Mouse (Mus musculus): Measurements from ENCODE around the gene Sult2b1. TPM values are rescaled to one million over a fixed set of nuclear protein-coding genes. Genes with fewer than 3 reads are reported as not detected.

The Sult2b1 gene
- total RNA-seq, 4 experiments from 2014 or later, result 0.52 to 4.5 (median 1.8) TPM

DNA sequence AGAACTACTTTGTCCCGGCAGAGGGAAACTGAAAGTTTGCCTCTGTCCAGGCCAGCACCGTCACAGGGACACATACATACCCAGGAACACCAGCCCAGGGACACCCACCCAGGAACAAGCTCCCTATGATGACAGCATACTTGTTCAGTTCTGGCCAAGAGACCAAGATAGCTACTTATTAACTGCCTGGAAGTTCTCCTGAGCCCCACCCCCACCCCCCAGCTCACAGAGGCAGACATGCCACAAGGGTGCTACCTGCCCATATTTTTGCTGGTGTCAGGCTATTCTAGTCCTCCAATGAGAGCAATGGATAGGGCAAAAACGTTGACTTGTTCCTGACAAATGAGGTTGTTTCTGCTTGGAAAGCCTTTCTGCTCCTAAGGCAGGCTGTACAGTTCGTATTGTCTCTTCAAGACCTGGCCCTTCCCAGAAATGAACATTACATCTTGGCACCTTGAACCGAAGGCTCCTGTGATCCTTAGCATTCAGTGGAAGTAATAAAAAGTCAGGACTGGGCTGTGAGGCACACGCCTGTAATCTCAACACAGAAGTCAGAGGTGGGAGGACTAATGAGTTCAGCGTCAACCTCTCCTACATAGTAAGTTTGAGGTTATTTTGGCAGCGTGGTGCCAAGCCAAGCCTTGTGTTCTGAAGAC, 13.9 kb downstream of the Sult2b1 start:
- no peak for DNase-seq

GRCm38 (mm10) chr7:45767500-45767899, 17.0 kb downstream of the Sult2b1 start:
- DNase-seq, result no peak

DNA sequence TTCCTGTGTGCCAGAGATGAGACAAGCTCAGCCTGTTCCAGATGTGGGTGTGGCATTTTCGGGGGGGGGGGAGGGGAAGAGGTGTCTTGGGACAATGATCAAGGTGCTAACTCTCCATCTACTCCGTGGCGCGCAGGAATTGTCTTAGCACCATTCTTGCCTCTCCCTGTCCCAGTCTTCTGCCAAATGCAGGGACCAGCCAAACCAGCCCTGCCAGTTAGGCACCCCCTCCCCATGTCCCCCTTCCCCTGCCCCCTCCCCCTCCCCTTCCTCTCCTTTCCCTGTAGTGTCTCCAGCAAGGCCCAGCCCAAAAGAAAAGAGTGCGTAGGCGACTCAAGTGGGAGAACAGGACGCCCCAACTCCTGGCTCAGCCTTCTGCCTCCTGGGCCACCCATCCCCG, 17.7 kb downstream of the Sult2b1 start:
- DNase-seq, result no peak

GRCm38 (mm10) chr7:45765995-45766394, 18.5 kb downstream of the Sult2b1 start:
- DNase-seq, result no peak

DNA sequence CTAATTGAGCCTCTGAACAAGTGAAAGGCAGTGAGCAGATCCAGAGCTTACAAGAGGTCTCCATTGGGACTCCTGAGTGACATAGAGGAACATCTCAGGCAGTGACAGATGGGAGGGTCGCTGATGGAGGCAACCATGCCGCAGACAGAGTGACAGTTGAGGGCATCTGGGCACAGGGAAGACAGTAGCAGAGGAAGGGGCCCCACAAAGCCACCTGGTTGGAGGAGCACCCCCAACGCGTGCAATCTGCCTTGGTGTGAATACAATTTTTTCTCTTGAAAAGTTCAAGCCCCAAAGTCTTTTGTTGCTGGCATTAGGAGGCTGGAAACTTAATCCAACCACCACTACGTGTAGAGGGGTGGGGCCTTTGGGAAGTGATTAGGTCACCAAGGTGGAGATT, 24.3 kb downstream of the Sult2b1 start:
- DNase-seq, result no peak

GRCm38 (mm10) chr7:45759400-45759799, 25.1 kb downstream of the Sult2b1 start:
- DNase-seq, result no peak

DNA sequence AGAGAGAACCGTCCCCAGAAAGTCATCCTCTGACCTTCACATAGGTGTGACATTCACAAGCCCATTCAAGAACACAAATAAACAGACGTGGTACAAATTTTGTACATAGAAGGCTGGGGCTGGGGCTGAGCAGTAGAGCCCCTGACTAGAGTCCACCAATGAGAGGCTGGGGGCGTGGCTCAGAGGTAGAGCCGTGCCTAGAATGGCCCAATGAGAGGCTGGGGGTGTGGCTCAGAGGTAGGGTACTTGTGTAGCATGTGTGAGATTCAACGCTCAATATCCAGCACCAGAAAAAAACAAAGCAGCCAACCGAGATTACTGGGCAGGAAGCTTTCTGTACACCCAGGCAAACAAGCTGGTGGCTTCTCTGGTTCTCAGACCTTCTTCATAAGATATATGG, 28.8 kb downstream of the Sult2b1 start:
- no peak for DNase-seq

- DNase-seq, result no peak
Measured at GRCm38 (mm10) chr7:45750162-45750561, 34.3 kb downstream of the Sult2b1 start.

GRCm38 (mm10) chr7:45749401-45749800, 35.1 kb downstream of the Sult2b1 start:
- no peak for DNase-seq

GRCm38 (mm10) chr7:45748110-45748509, 36.4 kb downstream of the Sult2b1 start:
- no peak for DNase-seq

DNA sequence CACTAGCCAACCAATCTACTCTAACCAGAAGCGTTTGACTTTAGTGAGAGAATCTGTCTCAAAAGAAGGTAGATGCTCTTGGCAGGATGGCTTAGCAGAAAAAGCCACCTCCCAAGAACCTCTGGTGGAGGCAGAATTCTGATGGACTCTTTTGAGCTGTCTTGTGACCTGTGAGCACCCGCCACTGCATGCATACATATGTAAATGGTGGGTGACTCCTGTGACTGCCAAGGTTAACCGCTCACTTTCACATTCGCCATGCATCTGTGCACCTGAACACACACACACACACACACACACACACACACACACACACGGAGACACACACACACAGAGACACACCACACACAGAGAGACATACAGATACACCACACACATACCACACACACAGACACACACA, 37.0 kb downstream of the Sult2b1 start:
- no peak for DNase-seq

DNA sequence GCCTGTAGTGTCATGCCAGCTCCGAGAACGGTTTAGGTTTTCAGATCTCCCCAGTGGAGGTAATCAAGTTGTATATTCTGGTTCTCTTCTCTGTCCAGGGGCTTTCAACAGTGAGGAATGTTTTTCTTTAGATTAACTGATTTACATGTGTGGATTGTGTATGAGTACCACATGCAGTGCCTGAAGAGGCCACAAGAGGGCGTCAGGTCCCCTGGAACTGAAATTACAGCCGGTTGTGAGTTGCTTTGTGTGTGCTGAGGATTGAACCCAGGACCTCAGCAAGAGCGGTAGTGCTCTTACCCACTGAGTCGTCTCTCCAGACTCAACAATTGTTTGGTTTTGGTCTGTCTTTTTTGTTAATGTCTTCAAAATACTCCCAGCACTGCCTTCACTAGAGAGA, 38.0 kb downstream of the Sult2b1 start:
- DNase-seq, result no peak

DNA sequence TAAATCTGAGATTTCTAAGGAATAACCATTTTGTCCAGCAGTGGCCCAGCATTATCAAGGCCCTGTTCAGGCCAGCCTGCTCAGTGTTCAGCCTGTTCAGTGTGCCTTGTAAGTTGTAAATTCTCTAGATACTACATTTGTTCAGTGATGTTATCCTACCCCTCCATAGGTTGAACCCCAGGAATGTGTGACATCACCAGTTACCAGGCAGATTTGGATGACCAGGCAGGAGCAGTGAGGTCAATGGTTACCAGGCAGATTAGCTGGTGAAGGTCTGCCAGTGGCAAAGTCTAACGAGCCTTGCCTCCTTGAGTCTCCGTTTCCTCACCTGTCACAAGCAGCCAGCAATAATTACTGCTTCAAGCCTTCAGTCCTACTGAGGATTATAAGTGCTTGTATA, 40.1 kb downstream of the Sult2b1 start:
- no peak for DNase-seq

DNA sequence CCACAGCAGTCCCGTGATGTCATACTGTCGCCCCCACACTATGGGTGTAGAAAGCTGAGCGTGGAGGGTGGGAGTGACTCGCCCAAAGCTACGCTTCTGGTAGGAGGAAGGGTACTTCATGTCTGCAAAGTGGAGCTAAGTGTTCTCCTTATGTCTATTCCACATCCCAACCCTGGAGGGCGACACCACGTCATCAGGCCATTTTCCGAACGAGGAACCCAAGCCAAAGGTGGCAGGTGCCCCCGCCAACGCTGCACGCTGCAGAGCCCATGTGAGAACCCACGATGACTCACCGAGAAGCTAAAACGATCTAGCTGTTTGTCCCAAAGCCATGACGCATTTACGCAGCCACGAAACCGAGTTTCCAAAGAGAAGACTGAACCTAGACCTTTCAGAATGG, 42.1 kb downstream of the Sult2b1 start:
- no peak for DNase-seq

DNA sequence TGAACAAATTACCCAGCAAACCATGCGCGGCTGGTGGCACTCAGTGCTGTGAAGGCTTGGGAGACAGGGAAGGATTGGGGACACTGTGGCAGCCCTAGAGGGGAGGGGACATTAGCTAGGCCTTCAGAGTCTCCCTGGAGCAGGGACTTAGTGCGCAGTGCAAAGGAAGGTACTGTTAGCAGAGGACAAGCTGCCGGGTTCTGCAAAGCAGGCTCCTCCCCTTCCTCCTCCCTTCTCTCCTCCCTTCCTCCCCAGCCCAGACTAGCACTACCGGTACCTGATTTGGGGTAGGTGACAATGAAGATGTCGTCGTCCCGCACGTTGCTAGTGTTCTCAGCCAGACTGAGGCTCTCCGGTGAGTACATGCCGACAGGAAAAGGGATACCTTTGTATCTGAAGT, 42.7 kb downstream of the Sult2b1 start:
- no peak for DNase-seq

DNA sequence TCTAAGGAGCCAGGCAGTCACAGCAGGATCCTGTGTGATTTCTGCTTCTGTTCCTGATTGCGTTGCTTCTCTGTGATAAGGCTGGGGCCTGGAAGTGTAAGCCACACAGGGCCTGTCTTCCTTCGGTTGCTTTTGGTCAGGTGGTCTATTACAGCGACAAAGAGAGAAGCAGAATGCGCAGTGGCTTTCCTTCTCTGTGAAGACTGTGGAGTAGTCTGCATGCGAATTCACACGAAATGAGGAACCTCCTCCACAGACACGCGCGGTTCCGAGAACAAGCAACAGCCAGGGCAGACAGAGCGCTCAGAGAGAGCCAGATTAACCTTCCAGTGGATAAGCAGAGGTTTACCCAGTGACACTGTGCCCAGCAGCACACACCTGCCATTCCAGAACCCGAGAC, 43.2 kb downstream of the Sult2b1 start:
- no peak for DNase-seq

GRCm38 (mm10) chr7:45739820-45740219, 44.6 kb downstream of the Sult2b1 start:
- DNase-seq, result no peak

DNA sequence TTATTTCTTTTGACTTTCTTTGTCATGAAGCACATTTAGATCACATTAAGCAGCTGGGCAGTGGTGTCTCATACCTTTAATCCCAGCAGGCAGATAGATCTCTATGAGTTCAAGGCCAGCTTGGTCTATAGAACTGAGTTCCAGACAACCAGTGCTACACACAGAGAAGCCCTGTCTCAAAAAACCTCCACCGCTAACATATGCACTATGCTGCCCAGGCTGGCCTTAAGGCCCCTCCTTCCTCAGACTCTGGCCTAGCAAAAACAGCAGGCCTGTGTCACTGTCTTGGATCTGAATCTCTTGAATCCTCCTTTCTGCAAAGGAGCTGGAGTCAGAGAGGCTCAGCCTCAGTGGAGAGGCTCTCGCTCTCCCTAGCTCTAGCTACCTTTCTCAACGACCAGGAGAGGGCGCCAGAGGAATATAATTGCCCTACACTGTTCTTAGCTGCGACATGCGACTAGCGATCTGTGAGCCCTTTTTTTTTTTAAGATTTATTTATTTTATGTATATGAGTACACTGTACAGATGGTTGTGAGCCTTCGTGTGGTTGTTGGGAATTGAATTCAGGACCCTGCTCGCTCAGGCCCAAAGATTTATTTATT, 45.2 kb downstream of the Sult2b1 start:
- peak; percentile 70 for DNase-seq

- DNase-seq, result no peak
Measured at GRCm38 (mm10) chr7:45733477-45733876, 51.0 kb downstream of the Sult2b1 start.

DNA sequence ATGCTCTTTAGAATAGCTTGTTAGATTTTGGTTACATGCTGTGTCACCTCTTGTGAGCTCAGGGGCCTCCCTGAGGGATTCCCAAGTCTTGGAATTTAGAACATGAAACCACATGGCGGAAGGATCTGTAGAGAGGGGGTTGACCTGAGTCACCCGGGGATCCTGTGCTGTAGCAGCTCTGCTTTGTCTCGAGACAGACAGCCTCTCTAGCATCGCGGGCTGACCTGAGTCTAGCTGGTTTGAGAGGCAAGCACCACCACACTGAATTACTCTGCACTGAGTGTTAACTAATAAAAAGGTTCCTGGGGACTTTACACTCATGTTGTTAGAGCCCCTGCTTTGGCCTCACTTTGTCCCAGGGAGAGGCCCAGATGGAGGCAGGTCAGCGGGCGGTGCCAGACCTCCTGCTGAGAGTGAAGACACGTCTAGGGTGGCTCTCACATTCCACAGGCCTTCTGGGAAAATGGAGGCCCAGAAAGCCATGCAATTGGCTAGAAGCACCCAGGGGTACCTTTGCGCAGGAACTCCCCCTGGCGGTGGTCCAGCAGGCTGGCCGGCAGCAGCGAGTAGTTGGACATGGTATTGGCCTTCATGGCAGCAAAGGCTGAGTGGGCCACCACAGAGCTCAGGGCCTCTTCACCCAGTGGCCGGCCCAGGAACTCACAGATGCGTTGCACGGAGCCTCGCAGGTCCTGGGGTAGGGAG, 53.6 kb downstream of the Sult2b1 start:
- DNase-seq, result no peak

DNA sequence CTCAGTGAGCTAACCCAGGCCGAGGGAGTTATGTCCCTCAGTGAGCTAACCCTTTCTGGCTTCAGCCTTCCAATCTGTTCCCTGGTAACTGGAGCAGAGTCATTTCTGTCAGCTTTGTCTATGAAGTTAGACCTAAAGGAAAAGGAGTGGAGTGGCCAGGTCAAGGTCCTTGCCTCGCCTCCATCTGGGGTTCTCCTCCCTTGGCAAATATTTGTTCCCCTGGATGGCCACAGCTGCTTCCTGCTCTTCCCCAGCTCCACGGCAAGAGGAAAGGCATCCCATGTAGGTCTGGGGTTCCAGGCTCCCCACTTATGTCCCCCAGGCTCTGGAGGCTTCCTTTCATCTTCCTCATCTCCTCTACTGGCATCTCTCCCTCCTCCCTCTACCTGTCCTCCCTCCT, 56.8 kb downstream of the Sult2b1 start:
- no peak for DNase-seq

- no peak for DNase-seq
Measured at GRCm38 (mm10) chr7:45726419-45726818, 58.0 kb downstream of the Sult2b1 start.

GRCm38 (mm10) chr7:45725713-45726112, 58.8 kb downstream of the Sult2b1 start, which contains the start of gene Spaca4:
Spaca4 (minus strand) TSS chr7:45725813.
- DNase-seq, result no peak

- no peak for DNase-seq
Measured at GRCm38 (mm10) chr7:45725151-45725550, 59.3 kb downstream of the Sult2b1 start.

Data from adrenal gland, adult 8-10 months (tissue).